Mouse (Mus musculus) ES-Bruce4 (cell line): ENCODE results near the gene B3gnt4.

Experiments
- CTCF ChIP-seq: IDR thresholded peaks from one replicate; pipeline ENCODE4 v1.8.1; 2011; ENCODE audit warnings: low read depth, low read length
- EP300 ChIP-seq: IDR thresholded peaks from 2 replicates; pipeline ENCODE4 v1.6.1; 2011; ENCODE audit warnings: low read depth, low read length; ENCODE audit not compliant: insufficient read depth
- POLR2A ChIP-seq: IDR thresholded peaks from one replicate; pipeline ENCODE4 v1.8.1; 2011; ENCODE audit warnings: low read length; ENCODE audit not compliant: insufficient read depth

DNA sequence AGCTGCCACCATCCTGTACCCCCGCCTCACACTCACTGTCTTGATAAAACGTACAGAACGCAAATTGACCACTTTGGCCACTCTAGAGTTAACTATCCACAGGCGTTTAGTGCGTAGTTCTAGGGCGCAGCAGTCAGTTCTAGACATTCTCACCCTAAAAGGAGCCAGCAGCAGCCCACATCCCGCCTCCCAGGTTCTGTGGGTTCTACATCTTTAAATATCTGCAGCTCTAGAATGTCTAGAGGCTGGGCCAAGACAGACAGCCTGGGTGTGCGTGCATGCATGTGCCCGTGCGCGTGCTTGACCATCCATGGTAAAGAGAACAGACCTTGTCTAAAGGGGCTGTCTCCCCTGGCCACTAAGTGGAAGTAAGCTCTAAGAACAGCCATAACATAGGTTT is 50.9 kb downstream of the B3gnt4 start:
- TF ChIP-seq CTCF (no peak), POLR2A (no peak), EP300 (no peak)
